Mouse (Mus musculus) central nervous system, embryonic 11.5 days (tissue): ENCODE data around the gene Ptpa. TPM values are rescaled to one million over a fixed set of nuclear protein-coding genes. Genes with fewer than 3 reads are reported as not detected.

Experiments
- polyA plus RNA-seq: library from polyadenylated mRNA; depleted of rRNA; stranded (reverse); fragments of >200 nt; gene quantifications from 2 replicates; pipeline ENCODE4 v1.2.3, GENCODE M21; 2012; rRNA removed

Gene Ptpa
- polyA plus RNA-seq: 117 and 122 TPM in 2 replicates

DNA sequence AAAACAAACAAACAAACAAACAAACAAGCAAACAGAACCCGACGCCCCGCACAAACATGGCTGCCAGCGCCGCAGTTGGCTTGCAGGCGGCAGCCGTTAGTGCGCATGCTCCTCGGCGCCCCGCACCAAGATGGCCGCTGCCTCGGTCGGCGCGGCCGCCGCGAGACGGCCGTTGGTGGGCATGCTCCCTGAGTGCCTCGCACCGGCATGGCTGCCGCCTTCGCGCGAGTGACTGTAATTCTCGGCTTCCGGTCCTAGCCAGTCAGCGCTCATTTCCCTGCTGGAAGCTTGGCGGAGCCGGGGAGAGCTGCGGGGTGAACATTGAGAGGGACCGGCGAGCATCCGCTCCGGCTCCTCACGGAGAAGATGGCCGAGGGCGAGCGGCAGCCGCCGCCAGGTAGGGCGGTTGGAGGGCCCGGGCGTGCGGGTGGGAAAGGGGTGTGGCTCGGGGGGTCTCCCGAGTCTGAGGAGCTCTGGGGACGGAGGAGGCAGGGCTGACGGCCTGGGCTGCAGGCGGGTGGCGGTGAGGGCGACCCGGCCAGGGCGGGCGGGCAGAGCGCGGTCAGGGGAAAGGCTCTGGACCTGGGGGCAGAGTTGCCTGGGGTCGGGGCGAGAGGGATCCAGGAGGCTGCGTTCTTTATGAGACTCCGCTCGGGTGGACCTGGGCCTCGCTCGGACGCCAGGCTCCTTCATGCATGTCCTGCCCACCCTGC is at the start of gene Ptpa:
Gene Ptpa, plus strand, starts transcription at position 104 of the 713 bp plus-strand sequence.

DNA sequence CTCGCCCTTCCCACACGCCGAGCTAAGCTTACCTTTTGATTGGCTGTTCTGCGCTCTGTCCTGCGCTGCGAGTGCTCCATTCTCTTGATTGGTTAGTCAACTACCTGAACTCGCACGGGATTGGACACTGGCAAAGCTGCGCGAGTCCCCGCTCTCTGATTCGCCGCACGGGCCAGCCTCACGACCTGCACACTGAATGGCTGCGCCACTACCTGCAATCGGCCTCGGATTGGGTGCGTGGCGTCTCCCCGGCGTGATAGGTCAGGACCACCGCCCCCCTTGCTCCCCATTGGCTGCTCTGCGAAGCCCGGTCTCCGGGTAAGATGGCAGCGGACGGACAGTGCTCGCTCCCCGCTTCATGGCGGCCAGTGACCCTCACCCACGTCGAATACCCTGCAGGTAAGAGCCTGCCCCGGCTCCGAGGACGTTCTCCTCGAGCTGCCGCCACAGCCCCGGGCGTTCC is 23.7 kb upstream of the Ptpa start, which contains the start of gene Dolpp1:
Gene Dolpp1, plus strand, starts transcription at position 141 of the 463 bp plus-strand sequence.

DNA sequence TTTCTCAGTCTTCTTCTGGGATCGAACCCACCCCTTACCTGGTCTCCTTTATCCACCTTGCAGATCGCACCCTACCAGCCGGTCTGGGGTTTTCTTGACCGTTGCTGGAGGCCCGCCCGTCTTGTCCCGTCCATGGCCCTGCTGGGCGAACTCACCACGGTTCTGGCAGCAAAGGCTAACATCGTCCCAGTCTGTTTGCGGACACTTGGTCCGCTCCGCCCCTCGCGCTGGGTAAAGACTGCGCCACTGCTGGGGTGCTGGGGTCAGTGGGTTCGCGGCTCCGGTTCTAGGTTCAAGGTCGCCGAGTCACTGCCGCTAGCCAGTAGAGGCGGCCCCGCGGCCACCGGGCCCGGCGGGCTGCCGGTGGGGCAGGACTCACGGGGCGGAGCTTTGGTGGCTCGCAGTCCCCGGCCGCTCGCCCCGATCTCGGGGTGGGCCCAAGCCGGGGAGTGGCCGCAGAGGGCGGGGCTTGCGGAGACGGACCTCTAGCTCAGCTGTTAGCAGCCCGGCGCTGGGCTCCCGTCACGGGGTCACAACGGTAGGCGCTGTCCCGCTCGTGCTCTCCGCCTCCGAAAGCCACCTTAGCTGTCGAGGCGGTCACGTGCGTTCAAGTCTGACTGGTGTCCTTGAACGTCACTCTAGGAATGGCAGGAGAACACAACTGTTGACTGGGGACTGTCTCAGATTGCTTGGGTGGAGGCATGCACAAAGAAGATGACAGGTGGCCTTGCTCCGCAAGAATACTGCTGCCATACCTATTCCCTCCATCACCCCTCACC is 493 bp upstream of the Ptpa start, which contains the start of gene Crat:
Gene Crat, minus strand, starts transcription at position 657 of the 779 bp plus-strand sequence.

DNA sequence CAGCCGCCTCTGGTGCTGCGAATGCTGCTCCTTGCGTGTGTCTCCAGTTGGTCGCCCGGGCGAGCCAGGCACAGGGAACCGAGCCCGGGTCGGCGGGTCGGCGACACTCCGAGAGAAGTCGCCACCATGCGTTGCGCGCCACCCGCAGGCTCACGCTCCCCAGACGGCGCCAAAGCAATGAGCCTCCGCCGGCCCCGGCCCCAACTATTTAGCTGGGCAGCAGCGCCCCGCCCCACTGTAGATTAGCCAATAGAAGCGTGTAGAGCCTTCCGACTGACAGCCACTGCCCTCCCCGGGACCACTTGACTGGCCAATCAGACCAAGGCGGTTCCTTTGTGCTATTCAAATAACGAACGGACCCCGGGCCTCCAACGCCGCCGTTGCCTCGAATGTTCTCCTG is 58.2 kb downstream of the Ptpa start, which contains the start of gene Ier5l:
Gene Ier5l, minus strand, starts transcription at position 181 of the 400 bp plus-strand sequence.

Other genes with a start within 250 kb of the Ptpa start
- gene Endog, start 244.5 kb upstream of the Ptpa start, polyA plus RNA-seq: 10.5 and 11.2 TPM in 2 replicates
- gene Spout1, start 237.6 kb upstream of the Ptpa start, polyA plus RNA-seq: 59.2 and 60.5 TPM in 2 replicates
- 14.1 and 17.2 TPM in 2 replicates for gene Kyat1, start 210.2 kb upstream of the Ptpa start, polyA plus RNA-seq
- gene Lrrc8a, start 178.3 kb upstream of the Ptpa start, polyA plus RNA-seq: 17.0 and 25.4 TPM in 2 replicates
- 4.9 and 10.7 TPM in 2 replicates for gene Gm28035, start 175.5 kb upstream of the Ptpa start, polyA plus RNA-seq
- gene Phyhd1, start 149.8 kb upstream of the Ptpa start, polyA plus RNA-seq: 7.4 and 9.1 TPM in 2 replicates
- not detected in 2 replicates for gene Gm28038, start 135.0 kb upstream of the Ptpa start, polyA plus RNA-seq
- 8.1 and 10.7 TPM in 2 replicates for gene Dolk, start 129.7 kb upstream of the Ptpa start, polyA plus RNA-seq
- 37.5 and 56.2 TPM in 2 replicates for gene Nup188, start 129.6 kb upstream of the Ptpa start, polyA plus RNA-seq
- gene Sh3glb2, start 56.7 kb upstream of the Ptpa start, polyA plus RNA-seq: 98.2 and 111 TPM in 2 replicates
- 30.4 and 37.9 TPM in 2 replicates for gene Miga2, start 51.8 kb upstream of the Ptpa start, polyA plus RNA-seq
- gene Dolpp1, start 23.8 kb upstream of the Ptpa start, polyA plus RNA-seq: 31.9 and 49.0 TPM in 2 replicates
- gene Crat, start 226 bp upstream of the Ptpa start, polyA plus RNA-seq: 10.8 and 19.5 TPM in 2 replicates
- 17.8 and 26.3 TPM in 2 replicates for gene Ier5l, start 58.2 kb downstream of the Ptpa start, polyA plus RNA-seq
- gene Cstad, start 179.0 kb downstream of the Ptpa start, polyA plus RNA-seq: 0.20 and 0.73 TPM in 2 replicates